Mouse (Mus musculus): ENCODE results near the gene Cox6a2.

The Cox6a2 gene

DNA sequence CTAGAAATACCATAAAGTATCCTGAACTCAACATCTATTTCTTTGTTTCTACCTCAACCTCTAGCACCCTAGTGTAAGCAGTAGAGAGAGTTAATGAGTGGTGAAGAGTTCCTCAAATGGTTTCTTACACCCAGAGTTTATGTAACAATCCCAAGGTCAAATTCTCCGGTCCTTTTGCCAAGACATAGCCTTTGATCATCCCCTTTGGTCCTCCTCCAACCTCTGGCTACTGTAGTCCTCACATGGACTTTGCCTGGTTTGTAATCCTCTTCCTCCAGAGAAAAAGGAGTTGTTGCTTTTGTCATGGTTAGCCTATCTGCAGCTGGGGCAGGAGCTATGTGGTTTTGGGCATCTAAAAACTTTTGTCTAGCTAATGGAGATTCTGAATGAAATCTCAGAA, 29.3 kb upstream of the Cox6a2 start:
- 81% methylated on average over 1 of the region's 1 CpGs for WGBS

DNA sequence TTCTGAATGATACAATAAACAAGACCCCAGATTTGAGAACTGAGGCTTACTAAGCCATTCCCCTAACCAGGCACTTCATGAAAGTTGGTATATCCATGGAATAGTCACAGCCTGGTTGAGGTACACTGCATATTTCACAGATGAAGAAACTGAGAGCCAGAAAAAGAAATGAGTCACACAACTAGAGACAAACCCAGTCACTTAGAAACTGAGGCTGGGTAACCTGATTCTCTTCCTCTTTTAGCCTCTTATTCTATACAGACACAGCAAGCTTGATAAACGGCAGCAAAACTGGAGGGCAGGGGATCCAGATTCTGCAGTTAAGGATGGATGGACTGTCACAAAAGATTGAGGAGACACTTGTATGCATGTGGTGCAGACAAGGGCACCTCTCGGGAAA, 28.6 kb upstream of the Cox6a2 start:
- WGBS = 80% methylated on average over 2 of the region's 2 CpGs

DNA sequence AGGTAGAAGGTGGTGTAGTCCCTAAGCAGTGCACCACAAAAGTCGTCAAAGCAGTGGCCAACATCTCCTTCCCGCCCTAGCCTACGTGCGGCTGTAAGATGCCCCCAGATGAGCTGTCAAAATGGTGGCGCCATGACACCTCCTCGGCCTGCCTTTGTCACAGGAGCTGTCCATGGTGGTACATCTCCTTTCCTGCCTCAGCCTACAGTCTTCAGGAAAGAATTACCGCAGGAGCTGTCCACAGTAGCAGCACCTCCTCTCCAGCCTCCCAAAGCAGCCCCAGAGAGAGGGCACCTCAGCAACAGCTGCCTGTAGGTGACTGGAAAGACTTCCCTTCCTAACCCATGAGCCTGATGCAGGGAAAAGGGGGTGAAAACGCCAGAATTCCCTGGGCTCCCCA, 25.6 kb upstream of the Cox6a2 start:
- WGBS = 67% methylated on average over 8 of the region's 8 CpGs

DNA sequence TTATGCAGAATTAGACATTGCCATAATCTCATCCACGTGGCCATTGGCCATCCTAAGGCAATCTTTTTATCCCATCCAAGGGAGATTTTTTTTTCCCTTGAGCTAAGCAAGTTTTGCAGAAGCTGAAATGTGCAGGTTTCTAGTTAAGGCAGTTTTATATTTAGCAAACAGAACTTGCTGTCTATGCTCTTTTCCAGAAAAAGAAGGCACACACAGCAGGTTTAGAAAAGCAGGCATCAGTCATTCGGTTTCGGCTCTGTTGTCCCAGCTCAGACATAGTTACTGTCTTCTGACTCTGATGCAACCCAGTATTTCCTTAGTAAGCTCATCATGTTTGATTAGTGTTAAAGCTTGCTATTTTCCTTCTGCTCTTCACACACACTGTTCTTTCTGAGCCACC, 14.7 kb upstream of the Cox6a2 start:
- 36% methylated on average over 3 of the region's 3 CpGs for WGBS

DNA sequence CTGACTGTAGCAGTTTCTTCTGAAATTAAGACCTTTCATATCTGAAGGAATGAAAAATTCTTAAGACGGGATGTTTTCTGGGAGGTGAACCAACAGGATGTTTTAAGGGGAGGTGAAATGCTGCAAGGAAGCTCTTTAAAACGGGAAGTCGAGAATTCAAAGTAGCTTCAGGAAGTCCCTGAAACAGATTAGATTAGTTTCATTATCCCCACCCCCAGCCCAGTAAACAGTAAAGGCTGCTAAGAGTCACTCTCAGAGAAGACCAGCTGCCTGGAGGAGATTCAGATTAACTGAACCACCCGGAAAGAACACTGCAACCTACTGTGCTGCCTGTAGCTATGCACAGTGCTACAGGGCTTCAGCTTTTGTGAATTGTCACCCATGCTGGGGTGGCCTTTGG, 13.8 kb upstream of the Cox6a2 start:
- WGBS = 80% methylated on average over 4 of the region's 4 CpGs

GRCm38 (mm10) chr7:128209826-128210225, 3.6 kb upstream of the Cox6a2 start:
- 80% methylated on average over 3 of the region's 3 CpGs for WGBS

DNA sequence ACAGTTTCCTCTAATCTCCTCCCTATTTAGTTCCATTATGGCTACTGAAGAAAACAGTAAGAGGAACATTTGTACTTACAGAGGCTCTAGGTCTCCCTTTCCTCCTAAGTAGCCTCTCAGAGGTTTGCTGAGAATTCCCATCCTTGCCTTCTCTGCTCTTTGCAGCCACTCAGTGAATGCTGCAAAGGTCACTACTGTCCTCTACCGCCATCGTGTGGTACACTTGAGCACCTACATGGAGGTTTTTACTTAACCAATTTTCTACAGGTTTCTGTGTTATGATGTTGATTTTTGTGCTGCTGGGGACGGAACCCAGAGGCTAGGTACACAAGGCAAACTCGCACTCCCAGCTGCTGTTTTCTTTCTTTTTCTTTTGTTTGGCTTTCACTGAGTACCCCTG, 2.0 kb upstream of the Cox6a2 start:
- 2% methylated on average over 4 of the region's 4 CpGs for WGBS

- 89% methylated on average over 18 of the region's 18 CpGs for WGBS
Measured at GRCm38 (mm10) chr7:128205695-128206094, 492 bp downstream of the Cox6a2 start.

- 86% methylated on average over 8 of the region's 8 CpGs for WGBS
Measured at GRCm38 (mm10) chr7:128204179-128204578, 2.0 kb downstream of the Cox6a2 start.

- WGBS = 88% methylated on average over 9 of the region's 9 CpGs
Measured at GRCm38 (mm10) chr7:128203071-128203470, 3.1 kb downstream of the Cox6a2 start.

DNA sequence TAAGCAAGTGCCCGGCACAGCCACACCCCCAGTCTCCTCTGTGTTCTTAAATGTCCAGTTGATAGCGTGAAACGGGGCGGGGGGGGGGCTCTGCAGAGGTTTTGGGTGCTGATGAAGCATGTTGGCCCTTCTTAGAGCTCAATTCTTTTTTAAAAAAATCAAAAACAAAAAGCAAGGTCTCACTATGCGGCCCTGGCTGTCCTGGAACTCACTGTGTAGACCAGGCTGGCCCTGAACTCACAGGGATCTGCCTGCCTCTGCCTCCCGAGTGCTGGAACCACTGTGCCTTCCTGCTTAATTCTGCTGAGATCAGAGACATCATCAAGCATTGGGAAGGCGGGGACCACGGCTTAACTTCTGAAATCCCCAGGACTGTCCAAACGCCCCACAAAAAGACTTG, 4.6 kb downstream of the Cox6a2 start:
- 90% methylated on average over 9 of the region's 9 CpGs for WGBS

DNA sequence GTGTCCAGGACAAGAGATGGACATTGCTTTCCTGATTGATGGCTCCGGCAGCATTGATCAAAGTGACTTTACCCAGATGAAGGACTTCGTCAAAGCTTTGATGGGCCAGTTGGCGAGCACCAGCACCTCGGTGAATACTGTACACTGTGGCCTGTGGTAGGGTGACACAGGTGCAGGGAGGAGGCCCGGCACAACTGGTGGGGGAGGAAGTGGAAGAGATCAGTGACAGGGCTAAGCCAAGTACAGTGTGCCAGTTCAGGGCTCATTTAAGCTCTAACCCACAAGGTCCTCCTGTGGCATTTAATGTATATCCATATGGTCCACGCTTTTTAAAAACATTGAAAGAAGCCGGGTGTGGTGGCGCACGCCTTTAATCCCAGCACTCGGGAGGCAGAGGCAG, 24.5 kb downstream of the Cox6a2 start:
- 94% methylated on average over 10 of the region's 10 CpGs for WGBS

GRCm38 (mm10) chr7:128180546-128180945, 25.6 kb downstream of the Cox6a2 start:
- 54% methylated on average over 6 of the region's 6 CpGs for WGBS

DNA sequence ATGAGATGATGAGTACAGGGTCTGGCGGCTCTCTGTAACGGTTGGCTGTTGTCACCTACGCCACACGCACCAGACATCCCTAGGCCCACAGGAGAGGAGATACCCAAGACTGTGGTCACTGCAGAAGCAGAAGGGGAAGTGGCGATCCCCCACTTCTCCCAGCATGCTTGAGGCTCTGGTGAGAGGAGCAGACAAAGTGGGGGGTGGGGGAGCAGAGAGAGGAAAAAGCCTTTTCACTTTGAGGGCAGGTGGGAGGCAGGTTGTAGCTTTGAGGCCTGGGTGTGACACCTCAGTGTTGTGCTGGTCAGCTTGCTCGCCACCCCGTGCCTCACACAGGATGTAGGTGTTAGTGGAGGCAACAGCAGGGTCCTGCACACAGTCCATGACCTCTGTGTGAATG, 26.1 kb downstream of the Cox6a2 start:
- 79% methylated on average over 7 of the region's 7 CpGs for WGBS

DNA sequence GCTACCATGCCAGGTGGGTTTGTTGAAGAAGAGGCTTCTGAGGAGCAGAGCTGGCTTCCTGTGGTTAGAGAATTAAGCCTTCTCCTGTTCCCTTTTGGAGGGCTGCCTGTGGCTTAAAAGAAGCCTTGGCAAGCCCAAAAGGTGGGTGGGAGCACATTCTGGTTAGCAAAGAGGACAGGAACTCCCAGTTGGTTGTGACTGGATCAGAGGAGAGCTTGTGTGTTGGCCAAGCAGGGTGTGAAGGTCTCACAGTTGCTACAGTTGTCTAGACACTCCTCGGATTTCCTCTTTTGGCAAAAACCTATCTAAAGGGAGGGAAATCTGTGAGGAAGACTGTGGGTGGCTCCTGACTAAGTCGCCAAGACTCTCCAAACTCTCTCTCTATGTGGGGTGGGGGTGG, 27.8 kb downstream of the Cox6a2 start:
- 23% methylated on average over 2 of the region's 2 CpGs for WGBS

DNA sequence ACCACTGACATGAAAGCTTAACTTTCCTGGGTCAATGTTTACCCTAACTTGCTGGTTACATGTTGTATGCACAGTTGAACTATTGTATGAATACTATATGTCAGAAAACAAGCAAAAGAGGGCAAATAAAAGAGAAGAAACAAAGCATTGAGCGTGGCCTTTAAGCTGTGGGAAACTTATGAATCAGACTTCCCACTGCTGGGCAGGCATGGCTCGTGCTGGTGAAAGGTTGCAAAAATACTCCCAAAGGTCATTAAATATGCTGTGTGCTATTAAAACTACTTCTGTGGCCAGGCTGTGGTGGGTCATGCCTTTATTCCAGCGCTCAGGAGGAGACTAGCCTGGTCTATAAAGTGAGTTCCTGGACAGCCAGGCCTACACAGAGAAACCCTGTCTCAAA, 36.2 kb downstream of the Cox6a2 start:
- WGBS = 80% methylated on average over 3 of the region's 3 CpGs

GRCm38 (mm10) chr7:128166391-128166790, 39.8 kb downstream of the Cox6a2 start:
- WGBS = 89% methylated on average over 7 of the region's 7 CpGs

DNA sequence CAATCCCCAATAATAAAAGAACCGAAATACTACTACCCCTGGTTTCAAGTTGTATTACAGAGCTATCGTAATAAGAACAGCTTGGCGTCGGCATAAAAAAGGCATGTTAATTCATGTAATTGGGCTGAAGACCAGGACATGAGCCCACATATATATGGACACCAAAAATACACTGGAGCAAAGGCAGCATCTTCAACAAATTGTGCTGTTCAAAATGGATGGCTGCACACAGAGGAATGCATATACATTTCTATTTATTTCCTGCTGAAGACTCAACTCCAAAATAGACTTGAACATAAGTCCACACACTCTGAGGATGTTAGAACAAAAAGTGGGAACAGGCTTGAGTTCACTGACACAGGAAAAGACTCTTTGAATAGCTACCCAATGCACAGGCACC, 42.2 kb downstream of the Cox6a2 start:
- WGBS = 67% methylated on average over 4 of the region's 4 CpGs

- 85% methylated on average over 8 of the region's 8 CpGs for WGBS
Measured at GRCm38 (mm10) chr7:128158688-128159354, 47.4 kb downstream of the Cox6a2 start.
